Mouse (Mus musculus) kidney, embryonic 16.5 days (tissue): Measurements from ENCODE around the gene Cx3cr1. TPM values are rescaled to one million over a fixed set of nuclear protein-coding genes. Genes with fewer than 3 reads are reported as not detected.
A peak's percentile ranks its signal among the peaks of the same experiment; 100 is the strongest.

Experiments used
- ATAC-seq: fragments of 200-750 bp; cut with Nextera tagmentation; 2 replicates; pipeline ENCODE4 v1.8.0; 2017; ENCODE audit warnings: moderate TSS enrichment; ENCODE audit not compliant: low FRiP score, low TSS enrichment
- H3K27ac ChIP-seq: fragments of 300-500 bp; sonication (generic); 2 replicates; pipeline ENCODE4 v1.5.1; 2014; ENCODE audit warnings: low read length
- H3K27me3 ChIP-seq: fragments of 300-500 bp; sonication (generic); 2 replicates; pipeline ENCODE4 v1.6.1; 2014; ENCODE audit warnings: low read length, control low read depth, mixed read lengths; ENCODE audit not compliant: insufficient read depth
- H3K36me3 ChIP-seq: fragments of 300-500 bp; sonication (generic); 2 replicates; pipeline ENCODE4 v1.6.1; 2014; ENCODE audit warnings: low read length, control low read depth, mixed read lengths; ENCODE audit not compliant: insufficient read depth
- H3K4me1 ChIP-seq: fragments of 300-500 bp; sonication (generic); 2 replicates; pipeline ENCODE4 v1.6.1; 2014; ENCODE audit warnings: low read length, control low read depth, mixed read lengths; ENCODE audit not compliant: insufficient read depth
- H3K4me2 ChIP-seq: fragments of 300-500 bp; sonication (generic); replicated peaks from 2 replicates; pipeline ENCODE4 v1.6.1; 2014; ENCODE audit warnings: low read depth, low read length
- H3K4me3 ChIP-seq: fragments of 300-500 bp; sonication (generic); 2 replicates; pipeline ENCODE4 v1.5.1; 2014; ENCODE audit warnings: mild to moderate bottlenecking, low read length
- H3K9ac ChIP-seq: fragments of 300-500 bp; sonication (generic); replicated peaks from 2 replicates; pipeline ENCODE4 v1.6.1; 2014; ENCODE audit warnings: low read length
- H3K9me3 ChIP-seq: fragments of 300-500 bp; sonication (generic); 2 replicates; pipeline ENCODE4 v1.6.1; 2016; ENCODE audit warnings: low read length, control low read depth
- WGBS: fragments of 180-500 bp; shearing (Covaris S2); extraction: QIAGEN DNeasy Blood & Tissue Kit; methylation state at CpG from one replicate; pipeline ENCODE4 v1.1.7; 2014; 5-methylcytosine and 5-hydroxymethylcytosine counted together
- polyA plus RNA-seq: library from polyadenylated mRNA; unstranded; fragments of >200 nt; fragmentation: Nextera tagmentation; extraction: Ambion mirVana; gene quantifications from 2 replicates; pipeline ENCODE4 v1.2.1, GENCODE M21; 2015

Gene Cx3cr1
- polyA plus RNA-seq, 1 experiment from 2014 or later: 5.3 TPM

DNA sequence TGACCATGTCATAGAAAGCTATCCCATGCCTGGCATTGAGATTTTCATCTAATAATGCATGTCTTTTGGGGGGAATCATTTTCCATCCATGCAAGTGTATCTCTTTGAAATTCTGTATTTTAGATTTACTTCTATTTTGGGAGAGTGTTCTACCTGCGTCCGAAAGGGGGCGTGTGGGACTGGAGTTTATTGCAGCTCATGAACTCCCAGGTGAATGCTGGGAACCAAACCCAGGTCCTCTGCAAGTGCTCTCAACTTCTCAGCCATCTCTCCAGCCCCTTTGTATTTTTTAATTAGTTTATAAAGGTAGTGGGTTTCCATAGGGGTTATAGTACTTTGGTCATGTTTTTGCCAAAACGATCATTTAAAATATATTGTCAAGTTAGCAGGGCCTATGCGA is 175.8 kb downstream of the Cx3cr1 start:
- H3K4me3 ChIP-seq: peak overlapping the region; percentile 88; the same call in 1 of the 2 replicates
- no peaks in the 10 kb centered on the region for H3K27me3 ChIP-seq
- peak overlapping the region; percentile 62 for H3K4me2 ChIP-seq
- 82% methylated on average over 5 of the region's 5 CpGs for WGBS
- peak overlapping the region; percentile 65; the same call in 1 of the 2 replicates for H3K9ac ChIP-seq
- no peaks in the 10 kb centered on the region for H3K36me3 ChIP-seq
- H3K27ac ChIP-seq: no peak overlapping the region; the same call in 1 of the 2 replicates
- H3K4me1 ChIP-seq: peaks cover 16% of the 10 kb centered on the region
- ATAC-seq: no peak
- no peaks in the 10 kb centered on the region for H3K9me3 ChIP-seq

- Histone ChIP-seq H3K27me3 (no peaks in the 10 kb centered on the region), H3K36me3 (no peaks in the 10 kb centered on the region), H3K9me3 (no peaks in the 10 kb centered on the region), H3K4me1 (peaks cover 11% of the 10 kb centered on the region), H3K4me2 (no peak overlapping the region), H3K27ac (no peak overlapping the region), H3K4me3 (no peak overlapping the region), H3K9ac (no peak overlapping the region)
- ATAC-seq: no peak
- 53% methylated on average over 2 of the region's 2 CpGs for WGBS
Observed at GRCm38 (mm10) chr9:119890692-119891091, 179.0 kb downstream of the Cx3cr1 start.

GRCm38 (mm10) chr9:119889446-119889845 is 180.2 kb downstream of the Cx3cr1 start:
- no peaks in the 10 kb centered on the region for H3K36me3 ChIP-seq
- H3K4me3 ChIP-seq: no peak overlapping the region
- no peak overlapping the region for H3K4me2 ChIP-seq
- H3K4me1 ChIP-seq: 0 out of 2 replicates have a peak, but pooled peaks cover 7% of the 10 kb centered on the region
- H3K9ac ChIP-seq: no peak overlapping the region
- no peaks in the 10 kb centered on the region for H3K27me3 ChIP-seq
- no peak for ATAC-seq
- H3K27ac ChIP-seq: peak overlapping the region; percentile 65
- no peaks in the 10 kb centered on the region for H3K9me3 ChIP-seq
- WGBS: 79% methylated on average over 9 of the region's 9 CpGs

DNA sequence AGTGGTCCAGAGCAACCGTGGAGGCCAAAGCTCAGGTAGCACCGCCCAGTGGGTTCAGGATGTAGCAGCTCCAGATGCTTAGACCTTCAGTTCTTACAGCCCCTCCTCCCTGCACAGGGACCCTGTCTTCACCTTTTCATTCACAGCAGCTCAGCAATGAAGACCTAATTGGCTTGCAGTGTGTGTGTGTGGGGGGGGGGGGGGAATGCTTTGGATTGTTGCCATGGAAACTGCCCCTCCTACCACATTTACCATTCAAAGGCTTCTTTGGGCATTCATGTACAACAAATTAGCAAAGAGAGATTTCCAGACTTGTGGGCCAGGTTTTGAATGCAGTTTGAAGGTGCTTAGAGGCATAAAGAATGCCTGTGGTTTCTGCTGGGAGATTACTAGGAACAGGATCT is 180.8 kb downstream of the Cx3cr1 start:
- 56% methylated on average over 2 of the region's 2 CpGs for WGBS
- Histone ChIP-seq H3K4me3 (no peak overlapping the region), H3K9ac (no peak overlapping the region), H3K36me3 (no peaks in the 10 kb centered on the region), H3K9me3 (0 out of 2 replicates have a peak, but pooled peaks cover 2% of the 10 kb centered on the region), H3K27ac (no peak overlapping the region), H3K4me1 (0 out of 2 replicates have a peak, but pooled peaks cover 1% of the 10 kb centered on the region), H3K27me3 (no peaks in the 10 kb centered on the region), H3K4me2 (no peak overlapping the region)
- ATAC-seq: peak; percentile 57; the same call in 1 of the 2 replicates

DNA sequence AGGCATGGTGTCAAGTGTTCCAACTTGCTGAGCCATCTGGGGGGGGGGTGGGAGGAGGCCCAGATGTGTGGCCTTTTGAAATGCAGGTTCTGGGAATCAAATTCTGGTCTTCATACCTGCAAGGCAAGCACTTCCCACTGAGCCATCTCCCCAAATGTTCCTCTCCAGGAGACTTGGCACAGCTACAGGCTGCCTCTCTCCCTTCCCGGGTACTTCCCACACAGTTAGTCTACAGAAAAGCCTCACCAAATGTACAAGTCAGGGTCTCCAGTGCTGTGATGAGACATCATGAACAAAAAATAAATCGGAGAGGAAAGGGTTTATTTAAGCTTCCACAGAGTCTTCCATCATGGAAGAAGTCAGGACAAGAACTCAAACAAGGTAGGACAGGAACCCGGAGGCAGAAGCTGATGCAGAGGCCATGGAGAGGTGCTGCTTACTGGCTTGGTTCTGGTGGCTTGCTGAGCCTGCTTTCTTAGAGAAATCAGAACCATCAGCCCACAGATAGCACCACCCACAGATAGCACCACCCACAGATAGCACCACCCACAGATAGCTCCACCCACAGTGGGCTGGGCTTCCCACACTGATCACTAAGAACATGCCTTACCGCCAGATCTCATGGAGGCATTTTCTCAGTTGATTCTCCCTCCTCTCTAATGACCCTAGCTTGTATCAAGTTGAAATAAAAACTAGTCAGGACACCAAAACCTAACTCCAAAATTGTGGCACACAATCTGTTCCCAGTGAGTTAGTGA is 182.4 kb downstream of the Cx3cr1 start:
- no peaks in the 10 kb centered on the region for H3K27me3 ChIP-seq
- ATAC-seq: no peak
- 76% methylated on average over 4 of the region's 4 CpGs for WGBS
- H3K27ac ChIP-seq: no peak overlapping the region
- H3K36me3 ChIP-seq: no peaks in the 10 kb centered on the region
- H3K4me2 ChIP-seq: no peak overlapping the region
- H3K9me3 ChIP-seq: 0 out of 2 replicates have a peak, but pooled peaks cover 2% of the 10 kb centered on the region
- no peaks in the 10 kb centered on the region for H3K4me1 ChIP-seq
- no peak overlapping the region for H3K4me3 ChIP-seq
- H3K9ac ChIP-seq: no peak overlapping the region

DNA sequence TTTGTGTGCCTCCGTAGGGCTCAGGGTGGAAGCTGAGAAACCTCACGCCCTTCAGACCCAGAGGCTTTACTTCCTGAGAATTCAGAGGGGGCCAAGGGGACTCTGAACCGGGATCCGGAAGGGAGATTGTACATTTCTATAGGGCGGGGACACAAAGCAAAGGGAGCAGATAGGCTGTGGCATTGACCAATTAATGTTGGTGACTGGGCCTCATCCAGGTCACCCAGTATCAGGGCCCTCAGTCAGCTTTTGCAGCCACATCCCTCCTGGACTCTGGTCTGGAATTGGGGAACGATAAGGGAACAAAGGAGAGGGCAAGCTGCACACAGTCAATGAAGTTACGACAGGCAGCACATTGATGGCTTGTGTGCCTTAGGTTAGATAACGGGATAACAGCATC is 215.5 kb downstream of the Cx3cr1 start:
- ATAC-seq: no peak
- Histone ChIP-seq H3K27ac (peak overlapping the region; percentile 46; the same call in 1 of the 2 replicates), H3K27me3 (no peaks in the 10 kb centered on the region), H3K4me2 (no peak overlapping the region), H3K36me3 (no peaks in the 10 kb centered on the region), H3K9ac (no peak overlapping the region), H3K4me1 (peaks cover 23% of the 10 kb centered on the region), H3K4me3 (no peak overlapping the region), H3K9me3 (peaks cover 8% of the 10 kb centered on the region)
- WGBS: 55% methylated on average over 8 of the region's 8 CpGs

- WGBS: 31% methylated on average over 2 of the region's 2 CpGs
- peak; percentile 43; the same call in 1 of the 2 replicates for ATAC-seq
- Histone ChIP-seq H3K9ac (no peak overlapping the region), H3K9me3 (peaks cover 8% of the 10 kb centered on the region), H3K27me3 (no peaks in the 10 kb centered on the region), H3K4me1 (peaks cover 28% of the 10 kb centered on the region), H3K36me3 (no peaks in the 10 kb centered on the region), H3K4me2 (no peak overlapping the region), H3K27ac (peak overlapping the region; percentile 69), H3K4me3 (no peak overlapping the region)
Observed at GRCm38 (mm10) chr9:119853071-119853846, 216.4 kb downstream of the Cx3cr1 start.

DNA sequence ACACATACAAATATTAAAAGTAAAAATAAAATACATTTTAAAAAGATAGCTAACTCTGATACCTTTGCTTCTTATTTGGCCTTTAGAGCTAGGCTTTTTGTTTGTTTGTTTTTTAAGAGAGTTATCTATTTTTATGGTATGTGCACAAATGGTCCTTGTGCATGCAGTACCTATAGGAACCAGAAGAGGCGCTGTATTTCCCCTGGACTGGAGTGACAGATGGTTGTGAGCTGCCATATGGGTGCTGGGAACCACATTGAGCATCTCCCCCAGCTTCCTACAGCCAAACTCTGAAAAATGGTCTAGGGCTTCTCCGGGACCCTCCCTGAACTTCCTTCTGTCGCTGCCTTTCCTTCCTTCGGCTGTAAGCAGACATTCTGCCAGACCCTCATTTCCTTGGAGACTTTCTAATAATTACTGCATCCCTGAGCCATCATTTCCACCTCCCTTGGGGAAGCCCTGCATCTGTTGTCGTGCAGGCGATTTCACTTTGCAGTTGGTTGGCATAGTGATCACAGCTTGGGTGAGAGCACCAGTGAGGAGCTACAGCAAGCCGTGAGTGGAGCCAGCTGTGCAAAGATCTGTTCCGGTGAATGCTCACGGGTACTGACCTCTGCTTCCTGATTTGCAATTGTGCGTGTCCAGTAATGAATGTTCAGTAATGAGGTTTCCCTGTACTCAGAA is 217.2 kb downstream of the Cx3cr1 start:
- no peaks in the 10 kb centered on the region for H3K36me3 ChIP-seq
- WGBS: 37% methylated on average over 10 of the region's 10 CpGs
- peaks cover 28% of the 10 kb centered on the region for H3K4me1 ChIP-seq
- no peak overlapping the region for H3K4me3 ChIP-seq
- H3K9ac ChIP-seq: no peak overlapping the region
- peaks cover 5% of the 10 kb centered on the region for H3K9me3 ChIP-seq
- ATAC-seq: peak; percentile 80
- no peak overlapping the region for H3K4me2 ChIP-seq
- peak overlapping the region; percentile 69; the same call in 1 of the 2 replicates for H3K27ac ChIP-seq
- H3K27me3 ChIP-seq: no peaks in the 10 kb centered on the region
